Mouse (Mus musculus): ENCODE measurements around the gene Faah. TPM values are rescaled to one million over a fixed set of nuclear protein-coding genes. Genes with fewer than 3 reads are reported as not detected.

Gene Faah
- total and polyA plus RNA-seq, 3 experiments, result 3.4 to 15.1 (median 13.3) TPM

GRCm38 (mm10) chr4:116015996-116016395 is 1.7 kb downstream of the Faah start:
- peak overlapping the region; percentile 50 for H3K9ac ChIP-seq (ENCODE audit: insufficient read depth, low read depth)
- no peaks in the 10 kb centered on the region for H3K9me3 ChIP-seq (replicated peaks; ENCODE audit: low read length)
- peaks cover 0 to 12% of the 10 kb centered on the region in 2 experiments for H3K36me3 ChIP-seq (replicated peaks in 1 of 2; ENCODE audit: control insufficient read depth in 1 of 2, insufficient read depth in 1 of 2, low read length in 1 of 2)
- H3K27me3 ChIP-seq (replicated peaks), result peaks cover 14% of the 10 kb centered on the region
- dilution Hi-C loops (cut with MboI; ENCODE audit: extremely low pct_ligation_motif_present, extremely low pct_unique_long_range_greater_than_20kb, low sequenced_read_pairs), result no loop called here
- peaks cover 10% of the 10 kb centered on the region; the same call in 1 of the 2 replicates for H3K79me2 ChIP-seq (replicated peaks; ENCODE audit: control insufficient read depth, extremely low read depth, insufficient read depth, poor library complexity, severe bottlenecking)
- H3K4me3 ChIP-seq (replicated peaks in 1 of 3; ENCODE audit: low read depth in 2 of 3, low read length in 2 of 3, poor library complexity in 1 of 3), result peak overlapping the region; percentile 78 to 96 (median 86)
- H3K27ac ChIP-seq (ENCODE audit: insufficient read depth, low read depth), result peak overlapping the region; percentile 16; the same call in 1 of the 2 replicates
- no peak for DNase-seq (ENCODE audit: extremely low read depth)
- H3K4me2 ChIP-seq (ENCODE audit: insufficient read depth, low read depth, poor library complexity, severe bottlenecking), result peak overlapping the region; percentile 93
- H3K4me1 ChIP-seq (ENCODE audit: control insufficient read depth in 1 of 2, insufficient read depth in 2 of 2), result peaks cover 9 to 53% of the 10 kb centered on the region in 2 experiments
- TF ChIP-seq USF1 (IDR thresholded peaks at IDR 0.05; ENCODE audit: low read depth, low read length), result no peak
- TF ChIP-seq CHD1 (IDR thresholded peaks at IDR 0.05; ENCODE audit: low read depth, low read length), result no peak
- TF ChIP-seq POLR2AphosphoS2 (IDR thresholded peaks at IDR 0.05; ENCODE audit: low read depth, low read length), result no peak
- no peak for TF ChIP-seq ZNF384 (IDR thresholded peaks at IDR 0.05; ENCODE audit: low read depth, low read length)
- no peak for TF ChIP-seq BHLHE40 (IDR thresholded peaks at IDR 0.05; ENCODE audit: low read depth, low read length)
- TF ChIP-seq CHD2 (IDR thresholded peaks at IDR 0.05; ENCODE audit: low read length), result no peak
- TF ChIP-seq TCF12 (IDR thresholded peaks at IDR 0.05; ENCODE audit: low read depth, low read length), result no peak
- in situ Hi-C loops (cut with MboI; ENCODE audit: low pct_ligation_motif_present, low pct_unique_long_range_greater_than_20kb, low sequenced_read_pairs), result no loop called here

GRCm38 (mm10) chr4:116015502-116015901 is 2.2 kb downstream of the Faah start:
- Histone ChIP-seq H3K4me3 (replicated peaks in 1 of 3; ENCODE audit: low read depth in 2 of 3, low read length in 2 of 3, poor library complexity in 1 of 3) (peak overlapping the region; percentile 78 to 96 (median 86)), H3K4me2 (ENCODE audit: insufficient read depth, low read depth, poor library complexity, severe bottlenecking) (peak overlapping the region; percentile 93), H3K36me3 (replicated peaks in 1 of 2; ENCODE audit: control insufficient read depth in 1 of 2, insufficient read depth in 1 of 2, low read length in 1 of 2) (peaks cover 0 to 12% of the 10 kb centered on the region in 2 experiments), H3K9me3 (replicated peaks; ENCODE audit: low read length) (no peaks in the 10 kb centered on the region), H3K79me2 (replicated peaks; ENCODE audit: control insufficient read depth, extremely low read depth, insufficient read depth, poor library complexity, severe bottlenecking) (peaks cover 10% of the 10 kb centered on the region; the same call in 1 of the 2 replicates), H3K9ac (ENCODE audit: insufficient read depth, low read depth) (peak overlapping the region; percentile 50), H3K4me1 (ENCODE audit: control insufficient read depth in 1 of 2, insufficient read depth in 2 of 2) (peaks cover 10 to 58% of the 10 kb centered on the region in 2 experiments), H3K27me3 (replicated peaks) (peaks cover 14% of the 10 kb centered on the region), H3K27ac (ENCODE audit: insufficient read depth, low read depth) (peak overlapping the region; percentile 16; the same call in 1 of the 2 replicates)
- in situ Hi-C loops (cut with MboI; ENCODE audit: low pct_ligation_motif_present, low pct_unique_long_range_greater_than_20kb, low sequenced_read_pairs) (no loop called here), dilution Hi-C loops (cut with MboI; ENCODE audit: extremely low pct_ligation_motif_present, extremely low pct_unique_long_range_greater_than_20kb, low sequenced_read_pairs) (no loop called here)
- no peak for TF ChIP-seq MAX (IDR thresholded peaks at IDR 0.05; ENCODE audit: low read length)
- TF ChIP-seq KAT2A (IDR thresholded peaks at IDR 0.05; ENCODE audit: insufficient replicate concordance, low read length), result no peak
- TF ChIP-seq IRF4 (IDR thresholded peaks at IDR 0.05; ENCODE audit: low read depth, low read length), result no peak
- no peak for TF ChIP-seq MYC (IDR thresholded peaks at IDR 0.05; ENCODE audit: low read depth, low read length)
- peak; percentile 41 for TF ChIP-seq BHLHE40 (IDR thresholded peaks at IDR 0.05; ENCODE audit: low read depth, low read length)
- TF ChIP-seq MEF2A (IDR thresholded peaks at IDR 0.05; ENCODE audit: borderline replicate concordance, low read depth, low read length), result peak; percentile 90
- no peak for TF ChIP-seq E2F4 (IDR thresholded peaks at IDR 0.05; ENCODE audit: insufficient replicate concordance, low read depth, low read length)
- TF ChIP-seq ETS1 (conservative IDR thresholded peaks at IDR 0.05; ENCODE audit: low read depth, low read length), result peak; percentile 51; the same call in 1 of the 2 replicates
- peak; percentile 7; the same call in 1 of the 2 replicates for TF ChIP-seq TCF12 (IDR thresholded peaks at IDR 0.05; ENCODE audit: low read depth, low read length)
- TF ChIP-seq MXI1 (IDR thresholded peaks at IDR 0.05; ENCODE audit: low read depth, low read length), result peak; percentile 38; the same call in 1 of the 2 replicates
- peak; percentile 32; the same call in 1 of the 2 replicates for TF ChIP-seq EP300 (IDR thresholded peaks at IDR 0.05; ENCODE audit: low read length)
- TF ChIP-seq POLR2A (IDR thresholded peaks at IDR 0.05; ENCODE audit: low read depth, low read length), result no peak
- no peak for TF ChIP-seq NRF1 (IDR thresholded peaks at IDR 0.05; ENCODE audit: low read depth, low read length)
- peak; percentile 71 for TF ChIP-seq ELF1 (IDR thresholded peaks at IDR 0.05; ENCODE audit: low read depth, low read length)
- TF ChIP-seq CHD1 (IDR thresholded peaks at IDR 0.05; ENCODE audit: low read depth, low read length), result no peak
- TF ChIP-seq PAX5 (IDR thresholded peaks at IDR 0.05; ENCODE audit: low read length), result no peak
- TF ChIP-seq UBTF (IDR thresholded peaks at IDR 0.05; ENCODE audit: low read depth, low read length), result no peak
- no peak for TF ChIP-seq GABPA (IDR thresholded peaks at IDR 0.05; ENCODE audit: insufficient replicate concordance, low read depth, low read length)
- peak; percentile 62 for DNase-seq (ENCODE audit: extremely low read depth)
